Mouse (Mus musculus) embryonic fibroblast, embryonic 13.5 days (primary cell): ENCODE results near the gene Atp23.

Experiments
- CTCF ChIP-seq: IDR thresholded peaks from 2 replicates; pipeline ENCODE4 v1.5.1; 2011; ENCODE audit warnings: mild to moderate bottlenecking, control low read depth, low read length, moderate library complexity, borderline replicate concordance; ENCODE audit not compliant: insufficient read depth
- POLR2A ChIP-seq: IDR thresholded peaks from 2 replicates; pipeline ENCODE4 v1.6.1; 2011; ENCODE audit warnings: low read depth, mild to moderate bottlenecking, control low read depth, low read length, moderate library complexity

DNA sequence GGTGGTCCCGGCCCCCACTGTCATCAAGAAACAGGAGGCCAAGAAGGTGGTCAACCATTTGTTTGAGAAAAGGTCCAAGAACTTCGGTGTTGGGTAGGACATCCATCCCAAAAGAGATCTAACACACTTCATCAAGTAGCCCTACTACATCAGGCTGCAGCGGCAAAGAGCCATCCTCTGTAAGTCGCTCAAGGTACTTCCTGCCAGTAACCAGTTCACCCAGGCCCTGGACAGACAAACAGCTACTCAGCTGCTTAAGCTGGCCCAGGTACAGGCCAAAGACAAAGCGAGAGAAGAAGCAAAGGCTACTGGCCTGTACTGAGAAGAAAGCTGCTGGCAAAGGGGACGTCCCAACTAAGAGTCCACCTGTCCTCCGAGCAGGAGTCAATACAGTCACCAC, 8.0 kb downstream of the Atp23 start:
- TF ChIP-seq CTCF = no peak
- TF ChIP-seq POLR2A = no peak
